Mouse (Mus musculus) bone marrow, adult 2 months (tissue): ENCODE results near the gene Efna1.

Experiments
- CTCF ChIP-seq: fragments of 200-500 bp; IDR thresholded peaks from 2 replicates; pipeline ENCODE4 v1.5.1; 2011; ENCODE audit warnings: low read length, control low read depth; ENCODE audit not compliant: control insufficient read depth, insufficient read depth
- POLR2A ChIP-seq: fragments of 200-500 bp; IDR thresholded peaks from 2 replicates; pipeline ENCODE4 v1.6.1; 2011; ENCODE audit warnings: low read depth, mild to moderate bottlenecking, control low read depth, low read length, borderline replicate concordance; ENCODE audit not compliant: control insufficient read depth

DNA sequence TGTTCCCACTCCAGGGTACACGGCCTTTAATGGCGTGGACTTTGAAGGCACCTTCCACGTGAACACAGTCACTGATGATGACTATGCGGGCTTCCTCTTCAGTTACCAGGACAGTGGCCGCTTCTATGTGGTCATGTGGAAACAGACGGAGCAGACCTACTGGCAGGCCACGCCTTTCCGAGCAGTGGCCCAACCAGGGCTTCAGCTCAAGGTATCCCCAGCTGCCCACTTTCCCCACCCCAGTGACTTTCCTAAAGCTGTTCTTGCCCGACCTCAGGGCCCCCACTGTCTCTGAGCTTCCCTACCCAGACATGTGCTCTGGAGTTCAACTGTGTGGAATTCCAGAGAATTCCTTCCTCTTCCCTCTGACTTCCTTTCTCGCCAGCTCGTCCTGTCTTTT, 56.1 kb downstream of the Efna1 start:
- no peak for TF ChIP-seq POLR2A
- TF ChIP-seq CTCF: no peak
